Mouse (Mus musculus) intestine, embryonic 16.5 days (tissue): ENCODE measurements around the gene Prrc2a. TPM values are rescaled to one million over a fixed set of nuclear protein-coding genes. Genes with fewer than 3 reads are reported as not detected.
A peak's percentile ranks its signal among the peaks of the same experiment; 100 is the strongest.

ENCODE experiments used
- ATAC-seq: fragments of 200-750 bp; cut with Nextera tagmentation; 2 replicates; pipeline ENCODE4 v1.8.0; 2017; ENCODE audit warnings: moderate TSS enrichment, moderate library complexity
- H3K27ac ChIP-seq: fragments of 300-500 bp; sonication (generic); 2 replicates; pipeline ENCODE4 v1.5.1; 2014; ENCODE audit warnings: mild to moderate bottlenecking, low read length
- H3K27me3 ChIP-seq: fragments of 300-500 bp; sonication (generic); replicated peaks from 2 replicates; pipeline ENCODE4 v1.6.1; 2014; ENCODE audit warnings: low read length, control low read depth, mixed read lengths; ENCODE audit not compliant: control insufficient read depth, insufficient read depth
- H3K36me3 ChIP-seq: fragments of 300-500 bp; sonication (generic); 2 replicates; pipeline ENCODE4 v1.6.1; 2014; ENCODE audit warnings: low read length, control low read depth; ENCODE audit not compliant: control insufficient read depth, insufficient read depth
- H3K4me1 ChIP-seq: fragments of 300-500 bp; sonication (generic); 2 replicates; pipeline ENCODE4 v1.6.1; 2014; ENCODE audit warnings: low read length, control low read depth, mixed read lengths; ENCODE audit not compliant: control insufficient read depth, insufficient read depth
- H3K4me2 ChIP-seq: fragments of 300-500 bp; sonication (generic); 2 replicates; pipeline ENCODE4 v1.6.1; 2014; ENCODE audit warnings: low read depth, low read length, control low read depth
- H3K4me3 ChIP-seq: fragments of 300-500 bp; sonication (generic); 2 replicates; pipeline ENCODE4 v1.5.1; 2014; ENCODE audit warnings: mild to moderate bottlenecking, low read length
- H3K9ac ChIP-seq: fragments of 300-500 bp; sonication (generic); 2 replicates; pipeline ENCODE4 v1.6.1; 2014; ENCODE audit warnings: low read depth, low read length
- H3K9me3 ChIP-seq: fragments of 300-500 bp; sonication (generic); 2 replicates; pipeline ENCODE4 v1.6.1; 2016; ENCODE audit warnings: low read length, control low read depth; ENCODE audit not compliant: control insufficient read depth
- WGBS: fragments of 180-500 bp; shearing (Covaris S2); extraction: QIAGEN DNeasy Blood & Tissue Kit; methylation state at CpG from one replicate; pipeline ENCODE4 v1.1.7; 2014; 5-methylcytosine and 5-hydroxymethylcytosine counted together
- polyA plus RNA-seq: library from polyadenylated mRNA; unstranded; fragments of >200 nt; fragmentation: Nextera tagmentation; extraction: Ambion mirVana; gene quantifications from 2 replicates; pipeline ENCODE4 v1.2.1, GENCODE M21; 2015

The Prrc2a gene
- polyA plus RNA-seq, 1 experiment from 2014 or later, result 103 TPM

- Histone ChIP-seq H3K9me3 (no peaks in the 10 kb centered on the region), H3K27me3 (no peaks in the 10 kb centered on the region), H3K4me3 (peak overlapping the region; percentile 56; the same call in 1 of the 2 replicates), H3K4me1 (peaks cover 20% of the 10 kb centered on the region), H3K9ac (0 out of 2 replicates have a peak overlapping the region, but pooled peaks have one; percentile 46), H3K27ac (no peak overlapping the region), H3K36me3 (0 out of 2 replicates have a peak, but pooled peaks cover 3% of the 10 kb centered on the region), H3K4me2 (peak overlapping the region; percentile 51; the same call in 1 of the 2 replicates)
- no peak for ATAC-seq
- WGBS, result 67% methylated on average over 8 of the region's 8 CpGs
Measured at GRCm38 (mm10) chr17:35166352-35167035, 1.8 kb upstream of the Prrc2a start.

- Histone ChIP-seq H3K4me1 (peaks cover 20% of the 10 kb centered on the region), H3K27me3 (no peaks in the 10 kb centered on the region), H3K27ac (peak overlapping the region; percentile 99), H3K36me3 (peaks cover 12% of the 10 kb centered on the region), H3K9ac (peak overlapping the region; percentile 68), H3K4me2 (peak overlapping the region; percentile 51), H3K9me3 (no peaks in the 10 kb centered on the region), H3K4me3 (peak overlapping the region; percentile 56)
- ATAC-seq, result peak; percentile 87
- WGBS, result 20% methylated on average over 12 of the region's 12 CpGs
Measured at GRCm38 (mm10) chr17:35165451-35166155, 906 bp upstream of the Prrc2a start.

GRCm38 (mm10) chr17:35164218-35164567, 504 bp downstream of the Prrc2a start:
- peak overlapping the region; percentile 77 for H3K4me2 ChIP-seq
- no peak for ATAC-seq
- peak overlapping the region; percentile 99 for H3K4me3 ChIP-seq
- peaks cover 20% of the 10 kb centered on the region for H3K4me1 ChIP-seq
- WGBS, result 0% methylated on average over 25 of the region's 28 CpGs
- H3K36me3 ChIP-seq, result peaks cover 23% of the 10 kb centered on the region
- no peaks in the 10 kb centered on the region for H3K9me3 ChIP-seq
- peak overlapping the region; percentile 100 for H3K9ac ChIP-seq
- no peaks in the 10 kb centered on the region for H3K27me3 ChIP-seq
- H3K27ac ChIP-seq, result peak overlapping the region; percentile 93

GRCm38 (mm10) chr17:35163326-35164081, 1.2 kb downstream of the Prrc2a start:
- Histone ChIP-seq H3K9me3 (no peaks in the 10 kb centered on the region), H3K9ac (peak overlapping the region; percentile 100), H3K4me2 (peak overlapping the region; percentile 77), H3K4me3 (peak overlapping the region; percentile 99), H3K36me3 (peaks cover 29% of the 10 kb centered on the region), H3K27ac (peak overlapping the region; percentile 93), H3K27me3 (no peaks in the 10 kb centered on the region), H3K4me1 (peaks cover 20% of the 10 kb centered on the region)
- no peak for ATAC-seq
- WGBS, result 7% methylated on average over 8 of the region's 8 CpGs

DNA sequence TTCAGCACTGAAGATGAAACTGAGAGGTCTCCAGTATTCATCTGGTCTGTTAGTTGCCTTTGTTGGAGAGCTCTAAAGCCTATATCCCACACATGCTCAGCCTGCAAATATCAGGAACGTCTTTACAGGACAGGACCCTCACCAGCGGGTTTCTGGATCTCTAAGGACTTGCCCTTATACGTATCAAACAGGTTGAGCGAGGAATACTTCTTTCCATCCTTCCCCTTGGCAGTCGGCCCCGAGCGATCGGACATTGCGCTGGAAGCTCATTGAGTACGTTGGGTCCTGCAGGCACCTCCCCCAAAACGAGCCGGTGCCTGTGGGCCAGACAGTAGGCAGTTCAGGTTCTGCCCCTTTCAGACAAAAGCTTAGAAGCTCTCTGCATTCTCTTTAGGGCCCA, 2.0 kb downstream of the Prrc2a start:
- Histone ChIP-seq H3K4me2 (peak overlapping the region; percentile 77), H3K27me3 (no peaks in the 10 kb centered on the region), H3K27ac (no peak overlapping the region), H3K4me3 (peak overlapping the region; percentile 99), H3K9ac (peak overlapping the region; percentile 100), H3K36me3 (peaks cover 36% of the 10 kb centered on the region), H3K9me3 (no peaks in the 10 kb centered on the region), H3K4me1 (peaks cover 20% of the 10 kb centered on the region)
- ATAC-seq, result no peak
- 34% methylated on average over 12 of the region's 12 CpGs for WGBS

DNA sequence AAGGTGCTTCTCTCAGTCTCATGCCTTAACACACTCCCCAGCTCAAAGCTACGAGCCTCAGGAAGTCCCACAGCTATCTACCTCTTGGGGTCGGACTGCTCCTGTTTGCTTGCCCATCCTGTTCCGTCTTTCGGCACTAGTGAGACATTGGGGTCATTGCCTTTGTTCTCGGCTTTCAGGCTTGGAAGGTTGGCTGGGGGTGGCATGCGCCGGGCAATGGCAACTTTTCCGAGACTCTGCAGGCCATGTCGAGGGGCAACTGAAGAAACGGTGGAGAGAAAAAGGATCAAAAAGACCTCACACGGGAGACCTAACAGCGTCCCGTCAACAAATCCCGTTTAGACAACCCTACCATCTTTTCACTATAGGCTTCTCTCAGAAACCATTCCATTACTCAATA, 2.6 kb downstream of the Prrc2a start:
- Histone ChIP-seq H3K27me3 (no peaks in the 10 kb centered on the region), H3K36me3 (peaks cover 42% of the 10 kb centered on the region), H3K4me3 (no peak overlapping the region), H3K4me1 (peaks cover 20% of the 10 kb centered on the region), H3K27ac (no peak overlapping the region), H3K9ac (0 out of 2 replicates have a peak overlapping the region, but pooled peaks have one; percentile 9), H3K4me2 (peak overlapping the region; percentile 77), H3K9me3 (no peaks in the 10 kb centered on the region)
- no peak for ATAC-seq
- WGBS, result 67% methylated on average over 14 of the region's 14 CpGs

DNA sequence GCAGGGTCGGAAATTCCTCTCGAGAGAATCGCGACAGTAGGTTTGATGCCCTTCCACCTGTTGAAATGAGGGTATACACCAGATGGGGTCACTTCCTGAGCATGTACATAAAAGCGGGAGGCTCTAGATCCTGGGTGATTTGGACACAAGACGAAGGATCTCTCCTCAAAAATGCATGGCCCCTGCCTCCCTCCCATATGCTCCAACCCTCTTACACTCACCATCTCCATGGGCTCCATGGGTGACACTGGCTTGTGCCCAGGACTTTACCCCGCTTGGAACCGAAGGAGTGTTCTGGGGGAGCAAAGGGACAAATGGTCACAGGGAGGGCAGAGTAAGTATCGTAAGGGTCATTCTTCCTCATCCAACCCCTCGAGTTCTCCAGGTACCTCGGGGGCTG, 3.3 kb downstream of the Prrc2a start:
- no peak overlapping the region for H3K9ac ChIP-seq
- 87% methylated on average over 11 of the region's 11 CpGs for WGBS

GRCm38 (mm10) chr17:35159638-35160037, 5.1 kb downstream of the Prrc2a start:
- 86% methylated on average over 7 of the region's 7 CpGs for WGBS
- Histone ChIP-seq H3K4me1 (peaks cover 12% of the 10 kb centered on the region), H3K4me2 (no peak overlapping the region), H3K36me3 (peaks cover 64% of the 10 kb centered on the region), H3K4me3 (no peak overlapping the region), H3K27ac (no peak overlapping the region), H3K27me3 (no peaks in the 10 kb centered on the region), H3K9me3 (no peaks in the 10 kb centered on the region), H3K9ac (no peak overlapping the region)
- no peak for ATAC-seq

More for the DNA sequence above, 3.3 kb downstream of the Prrc2a start:
- Histone ChIP-seq H3K4me2 (no peak overlapping the region), H3K36me3 (peaks cover 49% of the 10 kb centered on the region), H3K4me3 (no peak overlapping the region), H3K27ac (no peak overlapping the region), H3K4me1 (peaks cover 19% of the 10 kb centered on the region), H3K27me3 (no peaks in the 10 kb centered on the region), H3K9me3 (no peaks in the 10 kb centered on the region)
- no peak for ATAC-seq
